Mouse (Mus musculus): ENCODE data around the gene Wdr24. TPM values are rescaled to one million over a fixed set of nuclear protein-coding genes. Genes with fewer than 3 reads are reported as not detected.

Gene Wdr24
- polyA plus RNA-seq, 1 experiment from 2014 or later: 7.8 TPM

Other genes with a start within 250 kb of the Wdr24 start
- gene Lmf1, start 244.5 kb upstream of the Wdr24 start, polyA plus RNA-seq (2015; fragmentation: Illumina TruSeq; extraction: RNeasy Lipid Tissue Mini Kit (QIAGEN cat#74804); ENCODE audit: insufficient read depth, low replicate concordance): 7.9 TPM
- not detected for gene Gng13, start 106.5 kb upstream of the Wdr24 start, polyA plus RNA-seq (2015; fragmentation: Illumina TruSeq; extraction: RNeasy Lipid Tissue Mini Kit (QIAGEN cat#74804); ENCODE audit: insufficient read depth, low replicate concordance)
- 3.2 TPM for gene Chtf18, start 96.2 kb upstream of the Wdr24 start, polyA plus RNA-seq (2015; fragmentation: Illumina TruSeq; extraction: RNeasy Lipid Tissue Mini Kit (QIAGEN cat#74804); ENCODE audit: insufficient read depth, low replicate concordance)
- 1.5 TPM for gene Rpusd1, start 96.0 kb upstream of the Wdr24 start, polyA plus RNA-seq (2015; fragmentation: Illumina TruSeq; extraction: RNeasy Lipid Tissue Mini Kit (QIAGEN cat#74804); ENCODE audit: insufficient read depth, low replicate concordance)
- gene Mslnl, start 87.6 kb upstream of the Wdr24 start, polyA plus RNA-seq (2015; fragmentation: Illumina TruSeq; extraction: RNeasy Lipid Tissue Mini Kit (QIAGEN cat#74804); ENCODE audit: insufficient read depth, low replicate concordance): not detected
- 1.9 TPM for gene Msln, start 69.2 kb upstream of the Wdr24 start, polyA plus RNA-seq (2015; fragmentation: Illumina TruSeq; extraction: RNeasy Lipid Tissue Mini Kit (QIAGEN cat#74804); ENCODE audit: insufficient read depth, low replicate concordance)
- gene Narfl, start 49.9 kb upstream of the Wdr24 start, polyA plus RNA-seq (2015; fragmentation: Illumina TruSeq; extraction: RNeasy Lipid Tissue Mini Kit (QIAGEN cat#74804); ENCODE audit: insufficient read depth, low replicate concordance): 15.2 TPM
- gene Haghl, start 38.0 kb upstream of the Wdr24 start, polyA plus RNA-seq (2015; fragmentation: Illumina TruSeq; extraction: RNeasy Lipid Tissue Mini Kit (QIAGEN cat#74804); ENCODE audit: insufficient read depth, low replicate concordance): 7.3 TPM
- gene Ccdc78, start 37.0 kb upstream of the Wdr24 start, polyA plus RNA-seq (2015; fragmentation: Illumina TruSeq; extraction: RNeasy Lipid Tissue Mini Kit (QIAGEN cat#74804); ENCODE audit: insufficient read depth, low replicate concordance): not detected
- 19.6 TPM for gene Fam173a, start 30.7 kb upstream of the Wdr24 start, polyA plus RNA-seq (2015; fragmentation: Illumina TruSeq; extraction: RNeasy Lipid Tissue Mini Kit (QIAGEN cat#74804); ENCODE audit: insufficient read depth, low replicate concordance)
- gene AC134908.4, start 28.0 kb upstream of the Wdr24 start, polyA plus RNA-seq (2015; fragmentation: Illumina TruSeq; extraction: RNeasy Lipid Tissue Mini Kit (QIAGEN cat#74804); ENCODE audit: insufficient read depth, low replicate concordance): not detected
- gene Metrn, start 26.5 kb upstream of the Wdr24 start, polyA plus RNA-seq (2015; fragmentation: Illumina TruSeq; extraction: RNeasy Lipid Tissue Mini Kit (QIAGEN cat#74804); ENCODE audit: insufficient read depth, low replicate concordance): 2.4 TPM
- 0.46 TPM for gene Fbxl16, start 14.5 kb upstream of the Wdr24 start, polyA plus RNA-seq (2015; fragmentation: Illumina TruSeq; extraction: RNeasy Lipid Tissue Mini Kit (QIAGEN cat#74804); ENCODE audit: insufficient read depth, low replicate concordance)
- 21.8 TPM for gene Jmjd8, start 5.2 kb downstream of the Wdr24 start, polyA plus RNA-seq (2015; fragmentation: Illumina TruSeq; extraction: RNeasy Lipid Tissue Mini Kit (QIAGEN cat#74804); ENCODE audit: insufficient read depth, low replicate concordance)
- 41.4 TPM for gene Stub1, start 9.8 kb downstream of the Wdr24 start, polyA plus RNA-seq (2015; fragmentation: Illumina TruSeq; extraction: RNeasy Lipid Tissue Mini Kit (QIAGEN cat#74804); ENCODE audit: insufficient read depth, low replicate concordance)
- gene Rhbdl1, start 13.7 kb downstream of the Wdr24 start, polyA plus RNA-seq (2015; fragmentation: Illumina TruSeq; extraction: RNeasy Lipid Tissue Mini Kit (QIAGEN cat#74804); ENCODE audit: insufficient read depth, low replicate concordance): not detected
- gene Gm20683, start 18.1 kb downstream of the Wdr24 start, polyA plus RNA-seq (2015; fragmentation: Illumina TruSeq; extraction: RNeasy Lipid Tissue Mini Kit (QIAGEN cat#74804); ENCODE audit: insufficient read depth, low replicate concordance): 0.30 TPM
- 38.1 TPM for gene Rhot2, start 21.2 kb downstream of the Wdr24 start, polyA plus RNA-seq (2015; fragmentation: Illumina TruSeq; extraction: RNeasy Lipid Tissue Mini Kit (QIAGEN cat#74804); ENCODE audit: insufficient read depth, low replicate concordance)
- gene Wdr90, start 37.9 kb downstream of the Wdr24 start, polyA plus RNA-seq (2015; fragmentation: Illumina TruSeq; extraction: RNeasy Lipid Tissue Mini Kit (QIAGEN cat#74804); ENCODE audit: insufficient read depth, low replicate concordance): 9.6 TPM
- 1.4 TPM for gene Mcrip2, start 45.1 kb downstream of the Wdr24 start, polyA plus RNA-seq (2015; fragmentation: Illumina TruSeq; extraction: RNeasy Lipid Tissue Mini Kit (QIAGEN cat#74804); ENCODE audit: insufficient read depth, low replicate concordance)
- gene Mettl26, start 51.4 kb downstream of the Wdr24 start, polyA plus RNA-seq (2015; fragmentation: Illumina TruSeq; extraction: RNeasy Lipid Tissue Mini Kit (QIAGEN cat#74804); ENCODE audit: insufficient read depth, low replicate concordance): 14.3 TPM
- 0.21 TPM for gene Wfikkn1, start 57.2 kb downstream of the Wdr24 start, polyA plus RNA-seq (2015; fragmentation: Illumina TruSeq; extraction: RNeasy Lipid Tissue Mini Kit (QIAGEN cat#74804); ENCODE audit: insufficient read depth, low replicate concordance)
- gene Rab40c, start 96.1 kb downstream of the Wdr24 start, polyA plus RNA-seq (2015; fragmentation: Illumina TruSeq; extraction: RNeasy Lipid Tissue Mini Kit (QIAGEN cat#74804); ENCODE audit: insufficient read depth, low replicate concordance): 10.4 TPM
- gene Pigq, start 121.3 kb downstream of the Wdr24 start, polyA plus RNA-seq (2015; fragmentation: Illumina TruSeq; extraction: RNeasy Lipid Tissue Mini Kit (QIAGEN cat#74804); ENCODE audit: insufficient read depth, low replicate concordance): 70.8 TPM
- gene Nhlrc4, start 121.3 kb downstream of the Wdr24 start, polyA plus RNA-seq (2015; fragmentation: Illumina TruSeq; extraction: RNeasy Lipid Tissue Mini Kit (QIAGEN cat#74804); ENCODE audit: insufficient read depth, low replicate concordance): 0.28 TPM
- not detected for gene A930017K11Rik, start 128.9 kb downstream of the Wdr24 start, polyA plus RNA-seq (2015; fragmentation: Illumina TruSeq; extraction: RNeasy Lipid Tissue Mini Kit (QIAGEN cat#74804); ENCODE audit: insufficient read depth, low replicate concordance)
- 5.8 TPM for gene Capn15, start 162.2 kb downstream of the Wdr24 start, polyA plus RNA-seq (2015; fragmentation: Illumina TruSeq; extraction: RNeasy Lipid Tissue Mini Kit (QIAGEN cat#74804); ENCODE audit: insufficient read depth, low replicate concordance)
- gene Rab11fip3, start 245.9 kb downstream of the Wdr24 start, polyA plus RNA-seq (2015; fragmentation: Illumina TruSeq; extraction: RNeasy Lipid Tissue Mini Kit (QIAGEN cat#74804); ENCODE audit: insufficient read depth, low replicate concordance): 6.5 TPM